Mouse (Mus musculus): ENCODE data around the gene Nxnl2. TPM values are rescaled to one million over a fixed set of nuclear protein-coding genes. Genes with fewer than 3 reads are reported as not detected.

Nxnl2 gene
- total and polyA plus RNA-seq, 3 experiments = not detected

GRCm38 (mm10) chr13:51221425-51222160, 50.8 kb downstream of the Nxnl2 start:
- no peak overlapping the region for H3K9ac ChIP-seq (ENCODE audit: control insufficient read depth, low read depth, low read length, poor library complexity, severe bottlenecking)
- TF ChIP-seq GATA1 (IDR thresholded peaks at IDR 0.05; ENCODE audit: low read depth, low read length) (no peak), ZMIZ1 (IDR thresholded peaks at IDR 0.05; ENCODE audit: low read depth, low read length) (no peak), TAL1 (IDR thresholded peaks at IDR 0.05; ENCODE audit: low read length) (no peak), MAX (IDR thresholded peaks at IDR 0.05; ENCODE audit: low read length) (no peak), ZC3H11A (IDR thresholded peaks at IDR 0.05; ENCODE audit: low read depth, low read length) (no peak), EP300 (IDR thresholded peaks at IDR 0.05; ENCODE audit: low read depth in 1 of 2, low read length in 2 of 2) (no peak), E2F4 (IDR thresholded peaks at IDR 0.05; ENCODE audit: borderline replicate concordance, low read depth, low read length) (no peak), CTCF (IDR thresholded peaks at IDR 0.05 in 2 of 3, conservative IDR thresholded peaks at IDR 0.05 in 1 of 3; ENCODE audit: control insufficient read depth in 1 of 3, insufficient read depth in 1 of 3, low read depth in 2 of 3, low read length in 3 of 3, poor library complexity in 1 of 3, severe bottlenecking in 1 of 3) (no peak), NELFE (IDR thresholded peaks at IDR 0.05; ENCODE audit: low read depth, low read length) (no peak), NRF1 (IDR thresholded peaks at IDR 0.05; ENCODE audit: insufficient read depth, low read depth, low read length, poor library complexity, severe bottlenecking) (no peak)
- H3K9me3 ChIP-seq (replicated peaks; ENCODE audit: insufficient read depth, low read length) = no peaks in the 10 kb centered on the region
- H3K79me2 ChIP-seq (ENCODE audit: control insufficient read depth, insufficient read depth, low read length, poor library complexity) = no peaks in the 10 kb centered on the region
- no peak overlapping the region for H3K27ac ChIP-seq (ENCODE audit: control insufficient read depth, low read depth, low read length)
- no peaks in the 10 kb centered on the region for H3K36me3 ChIP-seq (ENCODE audit: control insufficient read depth in 1 of 2, insufficient read depth in 2 of 2, low read length in 2 of 2)
- H3K4me1 ChIP-seq (ENCODE audit: control insufficient read depth in 1 of 2, insufficient read depth in 2 of 2, low read length in 2 of 2) = no peaks in the 10 kb centered on the region
- no peak overlapping the region for H3K4me3 ChIP-seq (ENCODE audit: control insufficient read depth in 1 of 2, insufficient read depth in 1 of 2, low read depth in 2 of 2, low read length in 2 of 2)
- no peak for DNase-seq (ENCODE audit: low read depth, low spot score)
- no peaks in the 10 kb centered on the region for H3K27me3 ChIP-seq (ENCODE audit: control insufficient read depth in 1 of 2, insufficient read depth in 2 of 2, low read length in 2 of 2)

Other genes with a start within 250 kb of the Nxnl2 start
- 16.6 and 19.8 TPM in 2 replicates for gene Spin1, start 70.1 kb upstream of the Nxnl2 start, total RNA-seq (2012; rRNA removed)
- 10 to 100 TPM; 23.7 to 47.3 TPM for gene Spin1, start 70.1 kb upstream of the Nxnl2 start, polyA plus RNA-seq (2012; ENCODE audit: insufficient read depth in 1 of 2, insufficient read length in 2 of 2, low read depth in 1 of 2, low replicate concordance in 2 of 2, missing spikeins in 1 of 2)
- not detected in 2 replicates for gene S1pr3, start 237.6 kb downstream of the Nxnl2 start, total RNA-seq (2012; rRNA removed)
- not detected for gene S1pr3, start 237.6 kb downstream of the Nxnl2 start, polyA plus RNA-seq (2012; ENCODE audit: insufficient read depth in 1 of 2, insufficient read length in 2 of 2, low read depth in 1 of 2, low replicate concordance in 2 of 2, missing spikeins in 1 of 2)

All from MEL (cell line).